Mouse (Mus musculus): ENCODE data around the gene Map3k4.

Map3k4 gene

GRCm38 (mm10) chr17:12318663-12319201 is at the start of gene Map3k4:
TSS of gene Map3k4 (minus strand) at chr17:12318796.
- DNase-seq (ENCODE audit: low spot score) = peak; percentile 93

GRCm38 (mm10) chr17:12367373-12367930 is 48.9 kb upstream of the Map3k4 start:
- peak; percentile 64 for DNase-seq (ENCODE audit: low spot score)

GRCm38 (mm10) chr17:12364426-12364735 is 45.8 kb upstream of the Map3k4 start:
- DNase-seq (ENCODE audit: low spot score) = no peak

- no peak for DNase-seq (ENCODE audit: low spot score)
Observed at GRCm38 (mm10) chr17:12363601-12364425, 45.2 kb upstream of the Map3k4 start.

- DNase-seq (ENCODE audit: low spot score) = no peak
Observed at GRCm38 (mm10) chr17:12359876-12360275, 41.3 kb upstream of the Map3k4 start.

GRCm38 (mm10) chr17:12352781-12353180 is 34.2 kb upstream of the Map3k4 start:
- DNase-seq (ENCODE audit: low spot score) = no peak

GRCm38 (mm10) chr17:12351564-12351963 is 33.0 kb upstream of the Map3k4 start:
- DNase-seq (ENCODE audit: low spot score) = no peak

GRCm38 (mm10) chr17:12347462-12347861 is 28.9 kb upstream of the Map3k4 start:
- DNase-seq (ENCODE audit: low spot score) = no peak

GRCm38 (mm10) chr17:12343702-12344376 is 25.2 kb upstream of the Map3k4 start:
- peak; percentile 17 for DNase-seq (ENCODE audit: low spot score)

- DNase-seq (ENCODE audit: low spot score) = no peak
Observed at GRCm38 (mm10) chr17:12337156-12337555, 18.6 kb upstream of the Map3k4 start.

- DNase-seq (ENCODE audit: low spot score) = no peak
Observed at GRCm38 (mm10) chr17:12336073-12336868, 17.7 kb upstream of the Map3k4 start.

- no peak for DNase-seq (ENCODE audit: low spot score)
Observed at GRCm38 (mm10) chr17:12335115-12335514, 16.5 kb upstream of the Map3k4 start.

GRCm38 (mm10) chr17:12327847-12328518 is 9.4 kb upstream of the Map3k4 start:
- DNase-seq (ENCODE audit: low spot score) = peak; percentile 76

- no peak for DNase-seq (ENCODE audit: low spot score)
Observed at GRCm38 (mm10) chr17:12319786-12320185, 1.2 kb upstream of the Map3k4 start.

GRCm38 (mm10) chr17:12317954-12318651 is 493 bp downstream of the Map3k4 start:
- DNase-seq (ENCODE audit: low spot score) = no peak

- no peak for DNase-seq (ENCODE audit: low spot score)
Observed at GRCm38 (mm10) chr17:12317607-12317953, 1.0 kb downstream of the Map3k4 start.

GRCm38 (mm10) chr17:12316251-12316650 is 2.3 kb downstream of the Map3k4 start:
- no peak for DNase-seq (ENCODE audit: low spot score)

- DNase-seq (ENCODE audit: low spot score) = no peak
Observed at GRCm38 (mm10) chr17:12312248-12312647, 6.3 kb downstream of the Map3k4 start.

GRCm38 (mm10) chr17:12309493-12309892 is 9.1 kb downstream of the Map3k4 start:
- no peak for DNase-seq (ENCODE audit: low spot score)

GRCm38 (mm10) chr17:12309059-12309458 is 9.5 kb downstream of the Map3k4 start:
- no peak for DNase-seq (ENCODE audit: low spot score)
